Comparison of ENCODE assay signal across 9 mouse cellular contexts in the genomic region with DNA sequence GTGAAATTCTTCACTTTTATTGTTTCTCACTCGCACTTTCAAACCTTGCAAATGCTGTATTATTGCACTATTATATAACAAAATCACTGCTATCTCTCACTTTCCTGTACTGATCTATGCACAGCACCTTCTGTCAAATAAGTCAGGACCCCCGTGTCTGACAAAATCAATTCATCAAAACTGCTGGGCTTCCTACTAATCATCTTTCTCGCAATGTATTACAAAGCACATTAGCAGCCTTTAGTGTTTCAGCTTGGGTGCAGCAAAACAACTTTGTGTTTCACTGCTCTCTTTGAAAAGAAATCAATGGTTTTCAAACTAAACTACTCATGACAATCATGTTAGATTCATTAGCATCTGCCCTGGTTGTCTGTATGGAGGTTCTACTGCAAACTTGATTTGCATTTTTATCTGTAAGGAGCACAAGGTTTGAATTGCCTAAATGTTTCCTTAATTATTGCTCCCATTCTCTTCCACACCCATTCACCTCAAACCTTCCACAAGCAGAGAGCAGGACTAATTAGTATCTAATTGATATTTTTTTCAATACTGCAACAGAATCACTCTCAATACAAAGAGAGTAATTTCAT.
"Had no signal": no experiment of that assay in that cellular context is flagged by ENCODE, and none has a peak within 500 bp of the region (broad histone marks: within the 10 kb centered on the region; RNA-seq: fewer than 3 reads in every experiment).

No protein-coding gene starts in this region.

- H3K36me3 ChIP-seq: limb, embryonic 13.5 days; neural tube, embryonic 15.5 days had no signal

- H3K27me3 ChIP-seq: limb, embryonic 13.5 days; neural tube, embryonic 15.5 days had no signal

- DNase-seq: kidney, postnatal 10 days; left cerebral cortex, postnatal 4 days; lung, adult 18-20 months; right cerebral cortex, postnatal 14 days; thymus, postnatal 36 days had no signal

- H3K4me2 ChIP-seq: limb, embryonic 13.5 days; neural tube, embryonic 15.5 days had no signal

- H3K4me1 ChIP-seq: limb, embryonic 13.5 days; neural tube, embryonic 15.5 days had no signal

- H3K9ac ChIP-seq: limb, embryonic 13.5 days; liver, embryonic 14.5 days; neural tube, embryonic 15.5 days had no signal

- H3K27ac ChIP-seq: limb, embryonic 13.5 days; liver, embryonic 14.5 days; neural tube, embryonic 15.5 days had no signal

- H3K4me3 ChIP-seq: limb, embryonic 13.5 days; myocyte; neural tube, embryonic 15.5 days had no signal

- H3K9me3 ChIP-seq: limb, embryonic 13.5 days; neural tube, embryonic 15.5 days had no signal
